Mouse (Mus musculus) spleen, adult 2 months (tissue): ENCODE measurements around the gene Polrmt. TPM values are rescaled to one million over a fixed set of nuclear protein-coding genes. Genes with fewer than 3 reads are reported as not detected.

Experiments used
- DNase-seq, 2 experiments: peaks; one replicate each; pipeline versions ENCODE4 v3.0.0 to v3.0.0-alpha.2; 2012 to 2021; ENCODE audit warnings: low spot score in 2 of 2, low read depth in 1 of 2
- H3K27ac ChIP-seq: fragments of 200-500 bp; 2 replicates; pipeline ENCODE4 v1.5.1; 2012; ENCODE audit warnings: low read length, inconsistent platforms; ENCODE audit not compliant: insufficient read depth
- H3K27me3 ChIP-seq: fragments of 200-500 bp; 2 replicates; pipeline ENCODE4 v1.6.1; 2012; ENCODE audit warnings: mild to moderate bottlenecking, moderate library complexity, low read length, inconsistent platforms; ENCODE audit not compliant: control insufficient read depth, insufficient read depth
- H3K36me3 ChIP-seq: fragments of 200-500 bp; 2 replicates; pipeline ENCODE4 v1.6.1; 2012; ENCODE audit warnings: mild to moderate bottlenecking, low read length, inconsistent platforms; ENCODE audit not compliant: control insufficient read depth, insufficient read depth
- H3K4me1 ChIP-seq: fragments of 200-500 bp; 2 replicates; pipeline ENCODE4 v1.6.1; 2011; ENCODE audit warnings: inconsistent platforms; ENCODE audit not compliant: control insufficient read depth, insufficient read depth, insufficient read length
- H3K4me3 ChIP-seq: fragments of 200-500 bp; 2 replicates; pipeline ENCODE4 v1.5.1; 2011; ENCODE audit warnings: mild to moderate bottlenecking, inconsistent platforms; ENCODE audit not compliant: insufficient read depth, insufficient read length; ENCODE audit errors: extremely low read depth
- CTCF ChIP-seq: fragments of 200-500 bp; IDR thresholded peaks from 2 replicates; pipeline ENCODE4 v1.5.1; 2011; ENCODE audit warnings: mild to moderate bottlenecking, inconsistent platforms; ENCODE audit not compliant: insufficient read depth, insufficient read length, insufficient replicate concordance; ENCODE audit errors: extremely low read depth
- POLR2A ChIP-seq: fragments of 200-500 bp; IDR thresholded peaks from 2 replicates; pipeline ENCODE4 v1.6.1; 2011; ENCODE audit warnings: low read depth, low read length, inconsistent platforms
- WGBS: fragments of 180-500 bp; shearing (Covaris S2); methylation state at CpG from one replicate; pipeline ENCODE4 v1.1.7; 2018; 5-methylcytosine and 5-hydroxymethylcytosine counted together
- polyA plus RNA-seq: library from polyadenylated mRNA; depleted of rRNA; stranded (reverse); fragments of >200 nt; gene quantifications from 2 replicates; pipeline ENCODE4 v1.2.3, GENCODE M21; 2012

Gene Polrmt
- polyA plus RNA-seq, 1 experiment, result 62.5 TPM

- no peak overlapping the region for H3K27ac ChIP-seq
- H3K4me3 ChIP-seq, result no peak overlapping the region
- H3K4me1 ChIP-seq, result no peaks in the 10 kb centered on the region
- no peak for TF ChIP-seq POLR2A
- no peak for TF ChIP-seq CTCF
- H3K36me3 ChIP-seq, result no peaks in the 10 kb centered on the region
- H3K27me3 ChIP-seq, result no peaks in the 10 kb centered on the region
- 90% methylated on average over 6 of the region's 6 CpGs for WGBS
- no peak for DNase-seq
These were observed 52.1 kb downstream of the Polrmt start for GRCm38 (mm10) chr10:79694379-79694655.

DNA sequence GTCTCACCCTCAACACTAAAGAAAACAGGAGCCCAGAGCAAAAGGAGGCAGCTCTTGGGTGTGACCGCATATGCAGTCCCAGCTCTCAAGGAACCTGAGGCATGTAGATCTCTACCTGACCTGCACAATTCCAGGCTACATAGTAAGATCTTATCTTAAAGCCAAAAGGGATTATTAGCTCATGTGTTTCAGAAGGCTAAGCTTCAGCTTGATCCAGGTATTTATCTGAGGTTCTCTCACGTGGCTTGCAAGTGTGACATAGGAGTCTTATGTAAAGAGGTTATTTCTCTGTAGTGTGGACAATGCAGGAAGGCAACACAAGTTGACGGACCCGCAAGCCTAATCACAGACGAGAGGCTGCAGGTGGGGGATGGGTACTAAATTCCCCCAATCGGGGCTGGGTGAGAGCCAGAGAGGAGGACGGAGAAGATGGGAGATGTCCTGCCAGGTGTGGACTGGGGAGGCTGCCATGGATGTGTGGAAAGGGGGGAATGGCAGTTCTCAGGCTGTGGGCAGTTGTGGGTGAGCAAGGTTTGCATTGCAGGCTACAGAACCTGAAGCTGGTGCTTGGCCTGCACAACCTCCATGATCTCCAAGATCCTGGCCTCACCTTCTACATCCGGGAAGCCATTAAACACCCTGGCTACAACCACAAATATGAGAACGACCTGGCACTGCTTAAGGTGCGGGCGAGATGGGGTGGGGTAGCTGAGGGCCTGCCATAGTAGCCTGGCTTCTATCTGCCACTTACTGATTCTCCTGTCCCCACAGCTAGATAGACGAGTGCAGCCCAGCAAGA is 52.6 kb downstream of the Polrmt start:
- DNase-seq, result no peak

GRCm38 (mm10) chr10:79691986-79692548 is 54.3 kb downstream of the Polrmt start:
- H3K36me3 ChIP-seq, result peaks cover 12% of the 10 kb centered on the region
- H3K27ac ChIP-seq, result no peak overlapping the region
- H3K4me1 ChIP-seq, result no peaks in the 10 kb centered on the region
- DNase-seq, result no peak
- no peak overlapping the region for H3K4me3 ChIP-seq
- TF ChIP-seq POLR2A (no peak), CTCF (no peak)
- 91% methylated on average over 2 of the region's 2 CpGs for WGBS
- H3K27me3 ChIP-seq, result no peaks in the 10 kb centered on the region

More for the DNA sequence above, 52.6 kb downstream of the Polrmt start:
- Histone ChIP-seq H3K27ac (no peak overlapping the region), H3K4me3 (no peak overlapping the region), H3K36me3 (no peaks in the 10 kb centered on the region; the same call in 1 of the 2 replicates), H3K4me1 (no peaks in the 10 kb centered on the region), H3K27me3 (no peaks in the 10 kb centered on the region)
- 81% methylated on average over 12 of the region's 12 CpGs for WGBS
- TF ChIP-seq POLR2A (no peak), CTCF (no peak)

- peaks cover 31% of the 10 kb centered on the region for H3K36me3 ChIP-seq
- H3K4me1 ChIP-seq, result no peaks in the 10 kb centered on the region
- TF ChIP-seq CTCF (no peak), POLR2A (no peak)
- no peak overlapping the region for H3K4me3 ChIP-seq
- WGBS, result 88% methylated on average over 3 of the region's 3 CpGs
- no peak for DNase-seq
- H3K27me3 ChIP-seq, result no peaks in the 10 kb centered on the region
- no peak overlapping the region for H3K27ac ChIP-seq
These were observed 57.2 kb downstream of the Polrmt start for GRCm38 (mm10) chr10:79689178-79689577.

- WGBS, result 84% methylated on average over 4 of the region's 4 CpGs
- peaks cover 31% of the 10 kb centered on the region for H3K36me3 ChIP-seq
These were observed 57.7 kb downstream of the Polrmt start, which contains the start of gene Gzmm for GRCm38 (mm10) chr10:79688720-79689119. TSS of gene Gzmm (plus strand) at chr10:79689020.

DNA sequence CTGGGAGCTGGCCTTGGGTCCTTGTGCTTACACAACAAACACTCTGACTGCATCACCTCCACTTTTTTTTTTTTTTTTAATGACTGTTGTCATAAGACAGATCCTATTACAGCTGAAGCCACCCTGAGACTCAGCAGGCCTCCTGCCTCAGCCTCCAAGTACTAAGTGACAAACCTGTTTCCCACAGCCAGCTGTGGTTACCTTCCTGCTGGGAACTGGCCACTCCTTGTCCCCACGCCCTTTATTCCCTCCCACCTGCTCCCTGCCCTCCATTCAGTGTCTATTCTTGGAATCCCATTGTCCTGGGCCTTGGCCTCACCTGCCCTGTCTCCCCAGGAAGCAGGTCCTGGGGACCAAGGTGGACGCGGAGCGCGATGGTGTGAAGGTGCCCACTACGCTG is 58.9 kb downstream of the Polrmt start:
- H3K27ac ChIP-seq, result no peak overlapping the region
- 95% methylated on average over 6 of the region's 6 CpGs for WGBS
- peaks cover 31% of the 10 kb centered on the region for H3K36me3 ChIP-seq
- H3K4me1 ChIP-seq, result peaks cover 11% of the 10 kb centered on the region; the same call in 1 of the 2 replicates
- DNase-seq, result no peak
- H3K4me3 ChIP-seq, result no peak overlapping the region
- no peak for TF ChIP-seq POLR2A
- TF ChIP-seq CTCF, result no peak
- H3K27me3 ChIP-seq, result no peaks in the 10 kb centered on the region

More at GRCm38 (mm10) chr10:79688720-79689119, 57.7 kb downstream of the Polrmt start, which contains the start of gene Gzmm:
- Histone ChIP-seq H3K27me3 (no peaks in the 10 kb centered on the region), H3K4me3 (no peak within 1 kb of the TSS), H3K4me1 (peaks cover 3% of the 10 kb centered on the region; the same call in 1 of the 2 replicates), H3K27ac (no peak within 1 kb of the TSS)
- TF ChIP-seq POLR2A (no peak), CTCF (no peak)
- no peak for DNase-seq

DNA sequence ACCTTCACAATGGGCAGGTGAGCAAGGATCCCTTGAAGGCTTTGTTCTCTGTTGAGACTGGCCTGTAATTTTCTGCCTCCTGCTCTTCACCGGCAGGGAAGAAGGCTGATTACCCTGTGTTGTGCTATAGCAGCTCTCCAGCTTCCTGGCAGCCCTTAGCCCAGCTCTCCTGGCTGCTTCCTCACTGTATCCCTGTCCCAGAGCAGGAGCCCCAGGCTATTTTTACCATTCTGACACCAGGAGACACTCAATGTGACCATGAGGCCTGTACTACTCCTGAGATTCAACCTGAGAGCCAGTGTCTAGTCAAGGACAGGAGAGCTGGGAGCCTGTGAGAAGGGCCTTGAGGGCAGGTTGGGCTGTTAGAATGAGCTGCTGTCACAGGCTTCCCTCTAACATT is 59.7 kb downstream of the Polrmt start:
- TF ChIP-seq POLR2A (no peak), CTCF (no peak)
- Histone ChIP-seq H3K27me3 (no peaks in the 10 kb centered on the region), H3K36me3 (peaks cover 31% of the 10 kb centered on the region), H3K4me1 (peaks cover 11% of the 10 kb centered on the region; the same call in 1 of the 2 replicates), H3K4me3 (no peak overlapping the region), H3K27ac (no peak overlapping the region)
- 96% methylated on average over 1 of the region's 1 CpGs for WGBS
- no peak for DNase-seq
